Mouse (Mus musculus): ENCODE measurements at regions not wholly inside any gene's neighbourhood (a gene's known extent, or its start where the extent isn't known, plus 50 kb on each side); places are given as distances from the start of the nearest gene placed in this dataset.

DNA sequence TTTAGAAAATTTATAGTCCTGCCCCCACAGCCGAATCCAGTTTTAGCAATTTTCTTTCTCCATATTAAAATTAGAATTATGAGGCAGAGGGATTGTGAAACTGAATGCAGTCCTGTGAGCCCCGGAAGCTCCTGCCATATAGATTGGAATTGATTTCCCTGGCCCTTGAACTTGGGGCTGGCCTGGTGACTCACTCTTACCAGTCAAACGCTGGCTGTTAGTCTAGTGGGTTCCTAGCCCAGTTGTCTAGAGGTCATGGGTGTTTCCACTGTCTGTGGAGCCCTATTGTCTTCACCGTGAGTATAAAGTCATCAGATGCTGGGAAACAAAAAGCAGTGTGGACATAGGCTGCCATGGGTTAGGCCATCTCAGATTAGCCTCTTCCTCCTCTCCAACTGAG, 173.2 kb upstream of the Camk1g start:
- ChIA-PET POLR2A (no interaction called here), CTCF (interaction anchor here in 3 of 4 experiments (0.6 to 2.5 kb wide), 6 partner anchors 39 to 733 kb away, joined by 3 to 6 read pairs (median 4); no protein-coding TSS in a partner anchor)

DNA sequence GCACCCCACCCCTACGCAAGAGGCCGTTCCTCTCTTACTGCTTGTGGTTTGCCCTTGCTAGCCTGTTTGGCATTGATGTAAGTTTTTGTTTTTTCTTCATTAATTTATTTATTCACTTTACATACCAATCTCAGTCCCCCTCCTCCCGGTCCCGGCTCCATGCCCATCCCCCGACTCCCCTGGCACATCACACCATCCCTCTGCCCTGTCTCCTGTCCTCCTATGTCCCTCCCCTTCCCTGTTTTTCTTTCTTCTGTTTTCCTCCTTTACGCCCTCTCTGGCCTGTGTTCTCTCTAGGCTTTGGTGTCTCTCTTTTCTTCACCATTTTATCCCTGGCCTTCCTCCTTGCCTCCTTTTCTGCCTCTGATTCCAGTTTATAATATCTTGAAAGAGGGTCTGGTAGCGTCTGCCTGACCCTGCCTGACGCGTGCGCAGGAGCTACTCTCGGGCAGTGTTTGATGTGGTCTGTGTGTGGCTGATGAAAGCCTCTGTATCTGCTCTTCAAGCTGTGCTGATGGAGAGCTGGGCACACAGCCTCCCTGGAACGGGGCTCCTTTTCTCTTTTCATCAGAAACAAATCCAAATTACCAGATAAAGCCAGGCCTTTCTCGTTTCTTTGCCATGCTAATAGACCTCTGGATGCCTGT, 172.0 kb upstream of the Camk1g start:
- ChIA-PET POLR2A (interaction anchor here in 3 of 4 experiments (0.7 to 1.7 kb wide), 6 partner anchors 8 to 46 kb away, joined by 3 to 4 read pairs (median 3); no protein-coding TSS in a partner anchor), CTCF (interaction anchor here in 2 of 4 experiments (1.3 to 2.5 kb wide), 4 partner anchors 38 to 57 kb away, joined by 4 to 6 read pairs (median 5); no protein-coding TSS in a partner anchor)

DNA sequence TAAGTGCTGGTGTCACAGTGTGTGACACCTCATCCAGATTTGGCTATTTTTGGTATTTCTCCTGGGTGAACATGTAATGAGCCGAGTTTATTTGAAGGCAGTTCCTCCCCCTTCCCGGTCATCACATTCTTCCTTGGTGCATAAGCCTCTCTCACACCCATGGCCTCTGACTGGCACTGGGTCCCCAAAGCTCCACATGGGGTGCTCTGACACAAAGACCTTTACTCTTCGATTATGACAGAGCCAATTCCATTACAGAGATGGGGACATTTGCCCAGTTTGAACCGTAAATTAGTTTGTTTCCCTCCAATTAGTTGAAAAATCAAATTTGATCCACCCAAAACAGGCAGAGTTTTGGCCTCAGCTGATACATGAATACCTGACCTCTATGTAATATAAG, 171.2 kb upstream of the Camk1g start:
- POLR2A ChIA-PET: interaction anchor here in 3 of 4 experiments (0.6 to 2.3 kb wide), 5 partner anchors 10 to 190 kb away, joined by 3 to 10 read pairs (median 4); no protein-coding TSS in a partner anchor
- CTCF ChIA-PET: interaction anchor here in 1 of 4 experiments (2.5 kb wide), 1 partner anchor 47 kb away, joined by 6 read pairs; no protein-coding TSS in a partner anchor

DNA sequence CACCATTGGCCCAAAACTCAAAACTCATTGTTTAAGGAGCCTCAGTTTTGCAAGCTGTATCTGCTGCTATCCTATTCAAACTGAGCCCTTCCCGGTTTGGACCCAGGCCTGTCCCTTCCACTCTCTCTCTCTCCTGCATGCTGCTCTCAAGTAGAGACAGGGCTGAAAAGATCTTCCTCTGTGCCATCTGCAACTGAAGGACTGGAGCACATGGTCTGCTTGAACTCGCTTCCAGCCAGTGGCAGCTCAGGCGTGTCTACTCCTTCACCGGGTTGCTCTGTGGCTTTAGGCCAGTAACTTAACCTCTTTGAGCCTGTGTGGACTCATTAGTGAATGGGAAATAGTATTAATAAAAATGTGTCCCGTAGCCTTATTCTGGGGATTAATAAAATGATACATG, 170.4 kb upstream of the Camk1g start:
- POLR2A ChIA-PET: interaction anchor here in 2 of 4 experiments (1.2 to 2.3 kb wide), 4 partner anchors 19 to 166 kb away, joined by 3 to 10 read pairs (median 4); no protein-coding TSS in a partner anchor
- CTCF ChIA-PET: interaction anchor here in 1 of 4 experiments (0.5 kb wide), 1 partner anchor 90 kb away, joined by 5 read pairs; no protein-coding TSS in a partner anchor

DNA sequence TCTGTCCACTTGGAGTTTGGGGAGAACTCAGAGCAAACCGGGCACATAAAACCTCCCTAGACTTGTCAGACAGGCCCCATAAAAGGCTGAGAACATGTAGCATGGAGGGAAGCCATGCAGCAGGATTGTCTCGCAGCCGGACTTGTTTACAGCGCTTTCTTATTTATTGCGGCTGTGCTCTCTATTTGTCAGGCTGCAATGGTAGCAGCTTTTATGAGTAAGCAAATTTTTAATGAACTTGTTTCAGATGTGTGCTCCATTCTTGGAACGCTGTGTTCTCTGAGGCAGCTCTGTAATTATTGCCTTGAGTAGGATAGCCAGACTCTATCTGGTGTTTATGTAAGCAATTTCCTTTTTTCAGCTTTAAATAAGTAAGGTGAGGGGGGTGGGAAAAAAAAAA, 169.2 kb upstream of the Camk1g start:
- POLR2A ChIA-PET: interaction anchor here in 3 of 4 experiments (0.6 to 2.5 kb wide), 16 partner anchors 9 to 578 kb away, joined by 3 to 10 read pairs (median 3); no protein-coding TSS in a partner anchor
- CTCF ChIA-PET: interaction anchor here in 3 of 4 experiments (0.5 to 1.7 kb wide), 4 partner anchors 35 to 161 kb away, joined by 3 to 5 read pairs (median 4); no protein-coding TSS in a partner anchor

DNA sequence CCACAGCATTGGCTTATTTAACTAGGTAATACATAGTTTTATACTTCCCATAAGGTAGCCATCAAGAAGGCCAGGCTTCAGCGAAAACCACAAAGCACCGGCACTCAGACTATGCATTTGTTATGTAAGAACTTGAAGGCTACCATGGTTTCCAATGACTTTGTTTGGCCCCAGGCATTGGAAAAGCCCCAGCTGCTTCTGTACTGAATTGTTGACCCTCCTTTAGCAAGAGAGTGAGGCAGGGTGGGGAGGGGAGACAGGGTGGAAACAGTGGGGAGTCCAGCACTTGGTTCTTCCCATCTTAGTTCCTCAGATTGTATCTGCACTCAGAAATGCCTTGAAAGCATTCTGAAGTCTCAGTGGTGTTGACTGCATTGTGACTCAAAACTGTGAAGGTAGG, 168.3 kb upstream of the Camk1g start:
- CTCF ChIA-PET: interaction anchor here in 1 of 4 experiments (1.4 to 1.7 kb wide), 2 partner anchors 34 to 38 kb away, joined by 3 to 4 read pairs; no protein-coding TSS in a partner anchor

DNA sequence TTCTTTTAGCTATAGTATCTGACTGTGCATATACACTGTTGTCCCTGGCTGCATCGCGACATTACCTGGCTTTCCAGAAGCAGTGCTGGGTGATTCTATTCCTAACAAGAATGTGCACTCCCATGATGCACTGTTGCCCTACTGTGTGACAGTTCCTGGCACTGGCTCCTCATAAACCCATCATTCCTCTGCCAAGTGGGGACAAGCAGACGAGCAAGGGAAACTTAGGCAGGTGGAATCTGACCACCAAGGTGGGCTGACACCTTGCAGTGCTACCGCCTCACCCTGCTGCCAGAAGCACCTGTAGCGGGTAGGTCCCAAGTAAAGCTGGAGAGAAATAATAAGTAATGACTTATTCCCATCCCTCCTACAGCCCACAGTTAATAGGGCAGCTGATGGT, 167.5 kb upstream of the Camk1g start:
- CTCF ChIA-PET: no interaction called here
- POLR2A ChIA-PET: interaction anchor here in 2 of 4 experiments (0.8 to 2.5 kb wide), 5 partner anchors 9 to 33 kb away, joined by 3 to 6 read pairs (median 3); no protein-coding TSS in a partner anchor

More for the DNA sequence above, 168.3 kb upstream of the Camk1g start:
- POLR2A ChIA-PET: interaction anchor here in 3 of 4 experiments (0.7 to 2.5 kb wide), 7 partner anchors 10 to 34 kb away, joined by 3 to 6 read pairs (median 3); no protein-coding TSS in a partner anchor

DNA sequence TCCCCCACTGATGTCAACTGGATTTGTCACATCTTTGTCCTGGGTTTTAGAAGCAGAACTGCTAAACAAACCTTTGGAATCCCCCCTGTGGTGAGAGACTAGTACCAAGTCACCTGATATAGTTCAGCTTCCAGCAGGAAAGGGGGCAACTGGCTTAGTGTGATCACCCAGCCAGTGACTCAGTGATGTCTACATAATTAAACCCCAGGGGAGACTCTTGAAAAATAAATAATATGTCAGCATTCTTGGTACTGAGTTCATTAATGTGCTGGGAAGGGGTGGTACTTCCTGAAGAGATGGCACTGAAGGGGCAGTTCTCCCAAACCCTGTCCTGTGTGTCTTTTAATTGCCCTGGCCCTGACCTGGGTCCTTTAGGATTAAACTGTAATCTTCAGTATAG, 166.5 kb upstream of the Camk1g start:
- CTCF ChIA-PET: interaction anchor here in 1 of 4 experiments (1.3 kb wide), 1 partner anchor 62 kb away, joined by 3 read pairs; no protein-coding TSS in a partner anchor

DNA sequence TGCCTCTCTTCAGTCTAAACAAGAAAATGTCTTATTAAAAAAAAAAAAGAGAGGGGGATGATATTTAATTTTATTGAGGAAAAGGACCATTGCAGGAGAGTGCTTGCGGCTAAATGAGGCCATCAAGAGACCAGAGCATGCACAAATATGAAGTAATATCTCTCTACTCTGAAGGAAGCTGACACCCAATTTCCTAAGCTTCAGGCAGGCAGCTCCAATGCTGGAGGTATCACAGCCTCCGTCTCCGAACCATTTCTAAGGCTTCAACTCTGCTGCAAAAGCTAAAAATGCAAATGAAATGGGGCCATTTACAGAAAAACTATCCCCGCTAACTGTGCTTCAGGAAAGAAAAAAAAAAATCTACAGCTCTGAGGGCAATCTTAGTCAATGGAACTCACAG, 164.4 kb upstream of the Camk1g start:
- CTCF ChIA-PET: no interaction called here
- POLR2A ChIA-PET: interaction anchor here in 2 of 4 experiments (1.0 to 1.3 kb wide), 3 partner anchors 13 to 26 kb away, joined by 3 to 5 read pairs (median 3); no protein-coding TSS in a partner anchor

More for the DNA sequence above, 166.5 kb upstream of the Camk1g start:
- POLR2A ChIA-PET: interaction anchor here in 2 of 4 experiments (0.7 to 1.8 kb wide), 3 partner anchors 17 to 51 kb away, joined by 3 to 6 read pairs (median 3); no protein-coding TSS in a partner anchor

DNA sequence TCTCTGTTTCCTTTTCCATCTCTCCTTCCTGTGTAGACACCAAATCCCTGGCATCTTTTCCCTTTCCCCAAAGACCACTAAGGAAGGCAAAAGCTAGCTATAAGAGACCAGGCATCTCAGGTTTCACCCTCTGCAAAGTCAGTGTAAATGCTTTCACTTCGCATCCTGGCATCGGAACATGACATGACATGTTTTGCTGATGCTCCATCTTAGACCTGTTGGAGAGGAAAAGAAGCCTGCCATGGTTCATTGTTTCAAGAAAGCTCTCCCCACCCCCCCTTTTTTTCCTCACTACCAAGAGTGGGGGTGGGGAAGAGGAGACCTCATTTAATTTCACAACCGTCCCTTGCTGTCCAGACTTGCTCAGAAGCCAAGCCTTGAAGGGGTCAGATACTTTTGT, 156.4 kb upstream of the Camk1g start:
- CTCF ChIA-PET: interaction anchor here in 1 of 4 experiments (0.6 kb wide), 1 partner anchor 53 kb away, joined by 8 read pairs; no protein-coding TSS in a partner anchor
- POLR2A ChIA-PET: interaction anchor here in 1 of 4 experiments (0.9 to 1.3 kb wide), 3 partner anchors 10 to 62 kb away, joined by 3 read pairs; no protein-coding TSS in a partner anchor

DNA sequence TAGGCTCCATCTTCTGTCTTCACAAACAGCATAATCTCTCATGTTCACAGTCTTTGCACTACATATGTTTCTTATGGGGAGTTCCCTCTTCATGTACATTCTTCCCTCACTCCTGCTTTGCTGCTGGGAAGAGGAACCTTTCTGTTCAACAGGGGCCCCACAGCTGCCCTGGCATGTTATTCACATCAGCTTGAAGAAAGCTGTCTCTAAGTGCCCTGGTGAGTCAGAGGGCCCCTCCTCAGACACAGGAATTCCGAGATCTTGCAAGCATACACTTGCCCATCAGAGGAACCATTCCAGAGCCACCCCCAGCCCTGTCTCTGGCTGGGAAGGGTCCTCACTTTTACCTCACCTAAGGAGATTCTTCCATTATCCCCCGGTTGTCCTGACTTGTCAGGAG, 151.9 kb upstream of the Camk1g start:
- POLR2A ChIA-PET: interaction anchor here in 2 of 4 experiments (1.0 to 1.5 kb wide), 3 partner anchors 12 to 18 kb away, joined by 3 to 4 read pairs (median 4); no protein-coding TSS in a partner anchor
- CTCF ChIA-PET: interaction anchor here in 1 of 4 experiments (2.2 kb wide), 1 partner anchor 17 kb away, joined by 8 read pairs; no protein-coding TSS in a partner anchor

DNA sequence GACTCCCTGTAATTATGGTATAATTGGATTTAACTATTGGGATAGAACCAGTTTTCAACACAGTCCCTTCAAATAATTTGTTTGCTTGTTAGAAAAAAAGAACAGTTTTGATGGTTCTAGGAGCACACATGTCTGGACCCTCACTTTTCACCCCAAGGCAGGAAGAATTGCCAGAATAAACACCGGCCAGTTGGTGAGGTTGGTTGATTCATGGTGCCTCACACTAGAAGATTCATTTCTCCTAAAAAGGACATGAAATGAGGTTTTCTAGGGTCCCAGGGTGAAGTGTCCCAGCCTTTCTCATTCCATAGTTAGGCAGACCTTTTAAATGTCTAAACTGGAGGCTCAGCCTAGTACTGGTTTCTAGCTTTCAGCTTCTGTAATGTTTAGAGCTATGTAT, 148.7 kb upstream of the Camk1g start:
- ChIA-PET CTCF (no interaction called here), POLR2A (interaction anchor here in 1 of 4 experiments (0.6 kb wide), 1 partner anchor 328 kb away, joined by 3 read pairs; no protein-coding TSS in a partner anchor)

DNA sequence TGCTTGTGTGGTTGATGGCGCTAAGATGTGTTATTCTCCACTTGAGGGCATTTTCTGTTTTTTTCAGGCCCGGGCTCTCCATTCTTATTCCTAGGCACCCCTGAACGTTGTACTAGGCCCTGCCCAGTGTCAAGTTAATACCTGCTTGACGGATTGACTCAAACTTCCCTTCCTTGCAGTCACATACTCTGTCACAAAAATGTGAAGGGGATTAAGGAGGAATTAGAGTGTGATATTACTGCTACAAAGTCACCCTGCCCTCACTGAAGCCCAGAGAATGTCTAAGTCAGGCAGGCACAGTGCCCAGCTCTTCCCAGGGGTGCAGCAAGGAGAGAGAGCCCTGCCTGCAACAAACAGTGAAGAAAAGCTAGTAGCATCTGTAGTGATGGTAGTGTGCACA, 147.9 kb upstream of the Camk1g start:
- CTCF ChIA-PET: no interaction called here
- POLR2A ChIA-PET: no interaction called here

DNA sequence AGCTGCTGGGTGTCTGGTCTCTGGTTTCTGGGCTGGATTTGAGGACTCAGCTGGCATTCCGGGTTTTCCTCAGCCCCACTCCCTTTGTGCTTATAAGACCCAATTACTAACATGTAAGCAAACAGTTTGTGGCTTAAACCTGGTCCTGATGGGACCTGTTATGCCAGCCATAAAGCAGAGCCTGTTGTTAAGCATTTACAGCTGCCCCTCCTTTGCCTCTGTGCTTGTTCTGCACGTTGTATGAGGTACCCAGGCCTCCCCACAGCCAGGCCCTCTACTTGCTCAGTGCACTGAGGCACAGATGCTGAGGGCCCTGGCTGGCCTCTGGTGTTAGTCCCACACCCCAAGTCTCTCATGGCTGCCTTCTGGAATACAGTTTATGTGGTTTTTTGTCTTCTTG, 147.2 kb upstream of the Camk1g start:
- ChIA-PET CTCF (no interaction called here), POLR2A (interaction anchor here in 1 of 4 experiments (0.6 to 1.1 kb wide), 2 partner anchors 10 to 60 kb away, joined by 3 read pairs; no protein-coding TSS in a partner anchor)

DNA sequence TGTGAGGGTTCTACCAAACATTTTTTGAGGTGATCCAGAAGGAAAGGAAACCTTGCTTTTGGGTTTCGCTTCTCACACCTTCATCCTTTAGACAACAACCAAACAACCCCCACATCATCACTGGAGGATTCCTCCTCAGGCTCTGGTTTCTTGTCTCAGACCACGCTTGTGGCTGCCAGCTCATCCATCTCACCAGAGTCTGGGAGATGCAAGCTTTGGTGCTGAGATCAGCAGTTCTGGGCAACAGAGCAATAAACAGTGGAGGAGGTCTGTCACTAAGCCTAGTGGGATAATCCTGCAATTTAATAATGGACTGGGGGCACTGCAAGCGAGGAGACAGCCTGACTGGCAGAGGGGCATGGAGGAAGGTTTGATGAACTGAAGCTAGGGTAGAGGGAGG, 146.3 kb upstream of the Camk1g start:
- CTCF ChIA-PET: interaction anchor here in 1 of 4 experiments (0.6 kb wide), 1 partner anchor 108 kb away, joined by 3 read pairs; no protein-coding TSS in a partner anchor
- POLR2A ChIA-PET: interaction anchor here in 2 of 4 experiments (0.6 to 1.1 kb wide), 2 partner anchors 10 to 1994 kb away, joined by 3 read pairs; no protein-coding TSS in a partner anchor

DNA sequence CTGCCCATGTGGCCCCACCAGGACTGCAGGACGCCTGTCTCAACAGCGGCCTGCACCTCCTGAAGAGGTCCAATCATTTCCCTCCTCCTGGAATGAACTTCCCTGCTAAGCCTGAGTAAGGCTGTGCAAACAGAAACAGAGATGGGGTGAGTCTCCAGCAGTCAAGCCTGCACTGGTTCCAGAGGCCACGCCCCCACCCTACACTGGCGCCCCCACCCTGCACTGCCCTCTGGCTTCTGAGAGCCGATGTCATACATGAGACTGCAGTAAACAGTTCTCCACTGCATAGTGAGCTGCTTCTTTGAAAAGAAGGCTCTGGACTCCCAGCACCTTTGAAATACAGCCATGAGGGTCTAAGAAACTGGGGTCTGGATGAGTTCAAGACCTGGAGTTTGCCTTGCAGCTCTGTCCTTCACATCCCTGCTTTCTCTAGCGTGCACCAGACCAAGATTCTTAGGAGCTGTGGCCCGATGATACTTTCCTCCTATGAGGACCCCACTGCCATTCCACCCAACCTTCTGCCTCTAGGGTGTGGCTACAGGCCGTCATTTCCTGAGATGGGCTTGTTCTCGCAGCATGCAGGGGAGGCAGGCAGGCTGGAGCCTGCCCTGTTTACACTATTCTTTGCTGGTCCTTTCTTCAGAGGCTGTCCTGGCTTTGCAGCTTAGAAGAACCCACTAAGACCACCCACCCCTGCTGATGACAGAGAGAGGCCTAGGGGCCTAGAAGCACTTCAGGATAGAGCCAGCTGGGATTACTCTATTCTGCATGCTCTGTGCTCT, 144.0 kb upstream of the Camk1g start:
- CTCF ChIA-PET: interaction anchor here in 3 of 4 experiments (0.8 to 1.6 kb wide), 4 partner anchors 9 to 132 kb away, joined by 3 to 4 read pairs (median 4); no protein-coding TSS in a partner anchor
- POLR2A ChIA-PET: interaction anchor here in 2 of 4 experiments (0.7 to 1.5 kb wide), 5 partner anchors 21 to 53 kb away, joined by 3 to 5 read pairs (median 3); no protein-coding TSS in a partner anchor

DNA sequence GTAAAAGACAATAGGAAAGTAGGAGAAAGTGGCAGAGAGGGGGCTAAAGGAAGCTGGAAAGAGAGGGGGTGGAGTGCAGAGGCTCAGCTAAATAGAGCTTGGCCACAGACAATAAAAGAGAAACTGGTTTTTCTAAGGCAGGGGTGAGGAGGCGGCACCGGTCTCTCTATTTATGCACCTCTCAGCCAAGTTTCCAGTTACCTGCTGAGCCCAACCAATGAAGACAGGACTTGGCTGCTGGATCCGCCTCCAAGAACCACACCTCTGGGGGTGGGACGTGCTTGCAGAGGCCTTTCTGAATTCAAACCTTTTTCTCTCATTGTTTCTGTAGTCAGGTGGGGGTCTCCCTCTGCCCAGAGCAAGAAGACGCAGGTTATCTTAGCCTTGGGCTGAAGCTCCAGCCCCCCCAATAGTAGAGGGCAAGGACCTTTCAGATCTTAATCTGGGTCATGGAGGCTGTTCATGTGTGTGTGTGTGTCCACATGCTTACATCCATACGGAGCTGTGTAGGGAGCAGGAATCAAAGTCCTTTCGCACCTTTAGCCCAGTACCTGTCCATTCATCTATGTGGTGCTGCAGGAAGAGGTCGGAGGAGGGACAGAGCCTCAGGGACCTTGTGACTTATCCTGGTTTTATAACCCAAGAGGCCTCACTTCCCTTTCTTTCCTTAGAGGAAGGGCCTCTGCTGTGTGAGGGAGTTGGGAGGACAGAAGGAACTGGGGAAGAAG, 140.1 kb upstream of the Camk1g start:
- ChIA-PET CTCF (interaction anchor here in 1 of 4 experiments (1.2 kb wide), 1 partner anchor 66 kb away, joined by 3 read pairs; no protein-coding TSS in a partner anchor), POLR2A (interaction anchor here in 3 of 4 experiments (0.6 to 1.9 kb wide), 5 partner anchors 10 to 69 kb away, joined by 3 to 6 read pairs (median 4); no protein-coding TSS in a partner anchor)

All from embryonic stem cell, embryonic (primary cell).